Mouse (Mus musculus): ENCODE data around the gene Rorb.

Gene Rorb

DNA sequence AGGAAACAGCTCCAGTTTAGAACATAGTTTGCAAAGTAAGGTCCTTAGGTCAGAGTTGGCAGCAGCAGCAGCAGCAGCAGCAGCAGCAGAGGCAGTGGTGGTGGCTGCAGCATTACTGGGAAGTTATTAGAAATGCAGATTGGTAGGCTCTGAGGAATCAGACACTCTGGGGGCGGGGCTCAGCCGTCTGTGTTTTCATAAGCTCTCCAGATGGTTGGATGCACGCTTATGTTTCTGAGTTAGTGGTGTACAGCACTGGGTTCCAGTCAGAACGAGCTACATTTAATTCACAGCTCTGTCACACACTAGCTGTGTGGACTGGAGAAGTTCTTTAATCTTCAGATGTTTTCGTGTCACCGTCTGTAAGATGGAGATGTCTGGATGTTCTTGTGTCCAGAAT, 105.9 kb downstream of the Rorb start:
- in situ Hi-C loops (cut with MboI) = no loop called here

DNA sequence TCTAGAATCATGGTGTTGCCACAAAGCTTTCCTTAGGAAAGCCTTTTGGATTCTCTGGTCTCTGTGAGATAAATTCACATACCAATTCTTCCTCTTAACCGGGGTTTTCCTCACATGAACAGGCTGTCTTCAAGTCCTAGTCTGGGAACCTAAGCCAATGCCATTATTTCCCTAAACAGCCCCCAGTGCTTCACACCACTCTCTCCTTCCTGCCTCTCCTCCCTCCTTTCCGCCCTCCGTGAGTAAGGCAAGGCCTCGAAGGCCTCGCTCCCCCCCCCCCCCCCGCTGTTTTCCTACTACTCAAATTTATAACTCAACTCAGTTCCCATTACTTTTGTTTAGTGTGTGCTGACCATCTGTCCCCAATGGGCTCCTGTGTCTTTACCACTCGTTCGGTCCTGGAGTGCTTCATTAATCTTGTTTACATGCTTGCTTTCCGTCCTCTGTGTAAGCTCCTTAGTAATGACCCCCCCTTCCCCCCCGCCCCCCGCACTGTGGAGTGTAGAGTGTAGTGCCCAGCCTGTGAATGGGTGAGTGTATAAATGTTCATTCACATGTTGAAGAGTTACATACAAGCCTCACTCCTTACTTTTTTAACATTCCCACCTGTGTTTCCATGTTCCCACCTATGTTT, 106.9 kb downstream of the Rorb start:
- in situ Hi-C loops (cut with MboI) = no loop called here

DNA sequence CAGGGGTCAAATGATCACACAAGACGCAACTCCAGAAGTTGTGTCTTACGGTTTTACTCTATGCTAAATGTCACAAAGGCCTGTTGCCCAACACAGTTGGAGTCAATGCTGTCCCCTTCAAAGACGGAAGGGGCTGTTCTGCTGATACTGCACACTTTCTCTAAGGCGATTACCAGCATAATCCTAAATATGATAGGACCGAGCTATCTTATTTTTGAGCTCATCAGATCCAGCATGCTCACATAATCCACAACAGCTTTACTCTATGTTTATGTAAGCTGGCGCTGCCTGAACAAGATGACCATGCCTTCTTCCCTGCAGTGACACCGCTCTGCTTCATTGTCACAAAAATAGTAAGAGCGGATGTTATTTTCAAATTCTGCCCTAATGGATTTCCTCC, 112.0 kb downstream of the Rorb start:
- in situ Hi-C loops (cut with MboI) = no loop called here

DNA sequence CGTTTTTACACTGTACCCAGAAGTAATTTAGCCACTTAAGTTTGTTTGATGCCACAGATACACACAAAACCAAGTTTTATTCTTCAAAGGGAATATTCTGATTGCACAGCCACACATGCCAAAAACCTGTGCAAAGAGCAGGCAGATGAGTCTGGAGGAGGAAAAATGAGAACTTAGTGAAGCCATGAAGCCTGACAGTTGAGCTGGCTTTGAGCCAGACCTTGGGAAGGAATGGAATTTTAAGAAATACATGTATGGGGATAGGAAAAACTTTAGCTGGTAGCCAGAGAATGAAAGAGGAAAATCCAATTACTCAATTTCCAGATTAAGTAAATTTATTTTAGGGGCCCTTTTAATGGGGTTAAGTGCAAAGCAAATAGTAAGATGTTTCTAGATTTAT, 113.3 kb downstream of the Rorb start:
- in situ Hi-C loops (cut with MboI) = no loop called here

DNA sequence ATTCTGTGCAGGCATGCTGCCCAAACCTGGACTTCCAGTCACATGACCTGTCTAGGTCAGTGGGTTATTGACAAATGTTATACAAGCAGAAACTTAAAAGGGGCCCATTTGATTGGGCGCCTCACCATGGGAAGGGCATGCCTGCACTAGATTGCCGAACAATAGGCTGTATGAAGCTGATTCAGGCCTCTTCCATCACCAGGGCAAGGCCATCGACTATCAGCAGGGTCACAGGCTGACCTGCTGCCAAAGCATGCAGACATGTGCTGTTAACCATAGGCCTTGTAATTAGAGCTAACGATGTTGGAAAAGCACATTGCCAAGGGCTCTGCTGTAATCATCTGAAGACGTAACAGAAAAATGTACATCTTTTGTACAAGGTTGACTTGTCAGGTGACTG, 131.0 kb downstream of the Rorb start:
- in situ Hi-C loops (cut with MboI) = no loop called here

DNA sequence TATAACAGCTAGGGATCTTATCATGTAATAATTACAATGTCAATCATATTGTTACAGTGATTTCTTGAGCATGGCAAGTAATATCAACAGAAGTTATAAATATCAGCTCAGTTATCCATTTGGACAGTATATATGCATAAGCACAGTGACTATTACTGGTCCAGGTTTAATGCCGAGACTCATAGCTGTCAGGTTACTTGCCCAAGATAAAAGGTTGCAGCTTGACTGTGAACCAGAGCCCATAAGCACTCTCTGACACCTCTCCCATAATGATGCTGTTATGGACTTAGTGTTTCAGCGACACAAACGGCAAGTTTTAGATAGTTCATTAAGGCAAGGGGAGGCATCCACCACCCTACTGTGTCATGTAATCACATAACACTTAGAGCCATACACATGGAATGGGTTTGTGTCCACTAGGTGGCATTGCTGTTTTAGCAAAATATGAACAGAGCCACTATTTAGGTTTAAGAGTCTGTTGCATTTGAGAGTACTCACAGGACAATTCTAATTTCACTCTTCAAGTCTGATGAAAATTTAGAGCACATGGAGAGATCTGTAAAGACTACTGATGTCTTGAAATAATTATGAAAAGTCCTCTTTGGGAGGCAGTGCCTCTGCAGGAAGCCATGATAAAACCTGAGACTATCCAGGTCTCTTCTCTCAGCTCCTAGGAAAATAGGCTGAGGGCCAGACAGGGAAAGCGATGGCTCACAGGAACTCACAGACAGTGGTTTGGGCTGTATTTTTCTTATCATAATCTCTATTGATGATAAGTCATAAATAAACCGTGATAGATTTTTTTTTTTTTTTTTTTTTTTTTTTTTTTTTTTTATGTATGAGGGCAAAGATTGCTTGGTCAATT, 136.0 kb downstream of the Rorb start:
- in situ Hi-C loops (cut with MboI) = no loop called here

DNA sequence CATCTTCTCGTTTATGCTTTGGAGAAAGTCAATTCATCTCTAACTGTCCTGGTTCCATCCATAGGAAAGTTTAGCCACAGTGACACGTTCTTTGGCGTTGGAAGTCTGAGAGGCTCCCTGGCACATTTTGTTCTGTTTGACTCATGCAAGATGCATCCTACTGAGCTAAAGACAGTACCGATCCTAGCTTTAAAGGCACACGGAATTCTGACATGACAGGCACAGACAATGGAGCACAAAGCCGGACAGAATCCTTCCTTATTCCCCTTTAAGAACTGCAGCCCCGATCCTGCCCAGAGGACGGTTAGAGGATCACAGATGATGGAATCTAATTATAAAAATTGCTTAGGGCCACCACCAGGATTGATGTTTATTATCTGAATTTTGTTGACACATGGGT, 141.6 kb downstream of the Rorb start:
- in situ Hi-C loops (cut with MboI) = no loop called here

DNA sequence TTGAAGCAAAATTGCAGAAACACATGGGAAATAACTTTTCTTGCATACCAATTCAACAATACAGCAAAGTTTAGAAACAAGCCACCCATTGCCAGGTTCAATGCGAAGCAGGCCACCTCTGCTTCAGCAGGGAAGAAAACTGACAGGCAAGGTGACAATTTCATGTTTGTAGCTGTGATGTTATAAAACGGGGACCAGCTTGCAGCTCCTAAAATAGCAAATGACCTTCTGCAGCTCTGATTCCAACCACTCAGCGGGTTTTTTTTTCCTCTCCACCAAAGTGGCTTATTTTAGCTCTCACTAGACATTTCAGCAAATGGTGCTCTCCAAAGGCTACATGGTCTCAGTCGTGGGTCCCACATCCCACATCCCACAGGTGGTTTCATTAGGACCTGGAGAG, 143.7 kb downstream of the Rorb start:
- in situ Hi-C loops (cut with MboI) = no loop called here

DNA sequence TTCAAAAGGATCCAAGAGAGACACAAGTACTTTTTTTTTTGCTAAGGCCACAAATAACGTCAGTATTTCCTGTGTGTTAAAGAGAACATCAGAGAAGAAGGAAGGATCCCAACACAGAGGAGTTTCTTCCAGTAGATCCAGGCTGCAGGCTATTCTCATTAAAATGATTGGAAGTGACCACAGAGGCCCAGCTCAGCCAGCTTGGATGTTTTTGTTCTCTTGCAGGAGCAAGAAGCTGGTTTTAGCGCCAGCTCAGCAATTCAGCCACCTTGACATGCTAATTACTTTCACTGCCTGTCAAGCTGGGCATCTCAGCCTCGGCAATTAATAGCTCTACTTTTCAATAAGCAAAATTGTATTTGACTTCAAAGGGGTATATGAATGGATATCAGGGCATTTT, 151.1 kb downstream of the Rorb start:
- in situ Hi-C loops (cut with MboI) = no loop called here

DNA sequence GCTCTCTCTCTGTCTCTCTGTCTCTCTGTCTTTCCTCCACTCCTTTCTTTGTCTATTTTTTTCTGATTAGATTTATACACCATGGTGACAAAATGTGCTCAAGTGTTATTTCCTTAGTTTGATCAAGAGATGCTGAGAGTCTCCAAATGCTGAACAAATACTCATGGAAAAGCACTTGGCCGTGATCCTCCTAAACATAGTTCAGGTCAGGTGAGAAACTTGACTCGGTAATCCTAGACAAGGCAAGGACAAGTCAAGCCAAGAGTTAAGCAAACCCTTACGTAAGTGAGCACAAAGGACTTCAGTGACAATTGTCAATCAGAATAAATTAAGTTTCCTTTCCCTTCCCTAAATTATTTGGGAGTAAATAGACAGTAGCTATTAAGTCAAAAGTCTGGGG, 158.2 kb downstream of the Rorb start:
- in situ Hi-C loops (cut with MboI) = no loop called here

DNA sequence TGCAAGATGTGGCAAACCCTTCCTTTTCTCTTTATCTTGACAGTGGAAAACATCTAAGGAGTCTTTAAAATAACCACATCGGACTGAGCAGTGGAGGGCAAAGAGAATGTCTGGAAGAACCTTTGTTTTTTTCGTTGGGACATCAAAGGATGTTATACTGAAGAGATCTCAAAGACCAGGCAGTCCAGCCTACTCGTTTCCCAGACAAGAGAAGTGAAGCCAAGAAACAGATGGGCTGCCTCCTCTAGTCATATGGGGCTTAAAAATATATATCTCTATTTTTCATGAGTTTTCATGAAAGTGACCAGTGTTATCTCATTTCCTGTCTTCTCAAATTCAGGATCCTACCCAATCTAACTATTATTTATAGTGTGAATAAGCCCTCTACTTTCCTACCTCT, 163.8 kb downstream of the Rorb start:
- in situ Hi-C loops (cut with MboI) = no loop called here

DNA sequence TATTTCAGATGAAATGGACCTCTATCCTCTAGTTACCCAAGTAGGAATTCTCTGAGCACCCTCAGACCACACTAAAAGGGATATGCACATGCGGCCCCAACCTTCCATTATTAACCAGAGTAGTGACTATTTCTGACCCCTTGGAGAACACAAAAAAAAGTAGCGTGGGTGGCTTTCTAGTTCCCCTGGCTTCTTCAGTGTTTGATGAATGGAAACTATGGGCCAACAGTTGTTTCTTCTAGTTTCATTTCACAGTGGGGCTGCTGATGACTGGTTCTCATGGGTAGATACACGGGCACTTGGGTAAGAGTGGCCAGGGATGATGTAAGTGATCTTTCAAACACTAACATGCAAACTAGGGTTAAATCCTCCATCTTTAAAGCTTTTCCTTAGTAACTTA, 165.7 kb downstream of the Rorb start:
- in situ Hi-C loops (cut with MboI) = no loop called here

DNA sequence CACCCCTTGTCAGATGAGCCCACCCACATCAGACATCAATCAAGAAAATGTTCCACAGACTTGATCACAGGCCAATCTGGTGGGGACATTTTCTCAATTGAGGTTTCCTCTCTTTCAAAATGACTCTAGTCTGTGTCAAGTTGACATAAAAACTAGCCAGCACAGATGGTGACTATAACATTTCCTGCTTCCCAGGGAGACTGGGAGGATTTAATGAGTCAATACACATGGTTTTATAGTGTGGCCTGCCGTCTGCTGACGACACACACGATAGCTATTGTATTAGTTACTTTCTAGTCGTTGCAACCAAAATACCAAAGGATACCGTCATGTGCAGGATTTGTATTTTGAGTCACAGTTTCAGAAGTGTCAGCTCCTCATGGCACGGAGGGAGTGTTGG, 169.6 kb downstream of the Rorb start:
- in situ Hi-C loops (cut with MboI) = no loop called here

DNA sequence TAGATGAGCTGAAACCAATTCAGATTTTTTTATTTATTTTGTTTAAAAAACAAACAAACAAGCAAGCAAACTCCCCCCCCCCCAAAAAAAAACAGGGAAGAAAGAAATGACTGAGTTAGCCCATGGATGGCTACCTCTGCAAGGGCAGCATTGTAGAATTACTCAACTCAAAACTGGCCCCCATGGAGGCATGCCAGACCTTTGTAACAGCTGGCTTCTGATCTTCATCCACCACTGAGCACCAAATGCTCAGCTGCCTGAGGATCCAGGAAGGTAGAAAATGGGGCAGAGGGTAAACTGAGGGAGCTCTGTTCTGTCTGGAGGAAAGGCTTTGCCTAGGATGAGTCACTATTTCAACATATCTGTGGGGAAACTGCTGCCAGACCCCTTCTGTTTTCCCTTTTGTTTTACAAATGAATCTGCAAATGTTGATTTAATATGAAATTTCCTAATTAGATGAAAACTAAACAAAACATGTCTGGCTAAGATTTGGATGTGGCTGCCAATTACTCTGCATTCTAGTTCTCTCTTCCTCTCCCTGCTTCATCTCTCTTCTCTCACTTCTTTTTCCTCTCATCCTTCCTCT, 199.1 kb downstream of the Rorb start:
- in situ Hi-C loops (cut with MboI) = no loop called here

DNA sequence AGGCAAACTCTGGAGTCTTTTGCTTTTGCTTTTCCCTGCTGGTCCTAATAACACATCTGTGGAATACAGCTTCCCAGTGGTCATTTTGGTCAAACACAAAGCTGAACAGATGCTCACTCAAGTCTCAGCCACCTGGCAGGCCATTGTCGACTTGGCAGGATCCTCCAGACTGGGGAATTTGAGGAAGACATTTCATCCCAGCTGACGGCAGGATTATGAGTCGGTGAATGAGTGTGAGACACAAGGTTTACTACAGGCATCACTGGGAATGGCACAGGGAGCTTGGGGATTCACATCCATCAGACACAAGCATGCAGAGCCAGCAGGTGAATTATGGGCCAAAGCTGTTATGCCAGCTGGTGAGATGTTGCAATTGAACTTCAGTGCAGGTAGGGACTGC, 201.4 kb downstream of the Rorb start:
- in situ Hi-C loops (cut with MboI) = no loop called here

DNA sequence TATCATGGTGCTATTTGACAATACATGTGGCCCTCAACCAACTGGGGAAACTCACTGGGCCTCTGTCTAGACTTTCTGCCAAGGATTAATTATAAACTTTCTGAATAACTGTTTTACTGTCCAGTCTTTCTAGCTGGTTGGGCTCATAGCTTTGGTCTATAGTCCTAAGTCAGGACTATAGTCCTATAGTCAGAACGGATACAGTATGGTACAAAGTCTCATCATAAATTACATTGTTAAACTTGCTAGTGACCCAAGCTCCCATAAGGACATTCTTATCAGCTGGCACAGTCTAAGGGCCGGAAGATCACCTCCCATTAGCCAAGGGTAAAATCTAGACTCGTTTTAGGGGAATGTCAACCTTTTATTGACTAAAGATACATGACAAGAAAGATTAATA, 205.5 kb downstream of the Rorb start:
- in situ Hi-C loops (cut with MboI) = no loop called here

DNA sequence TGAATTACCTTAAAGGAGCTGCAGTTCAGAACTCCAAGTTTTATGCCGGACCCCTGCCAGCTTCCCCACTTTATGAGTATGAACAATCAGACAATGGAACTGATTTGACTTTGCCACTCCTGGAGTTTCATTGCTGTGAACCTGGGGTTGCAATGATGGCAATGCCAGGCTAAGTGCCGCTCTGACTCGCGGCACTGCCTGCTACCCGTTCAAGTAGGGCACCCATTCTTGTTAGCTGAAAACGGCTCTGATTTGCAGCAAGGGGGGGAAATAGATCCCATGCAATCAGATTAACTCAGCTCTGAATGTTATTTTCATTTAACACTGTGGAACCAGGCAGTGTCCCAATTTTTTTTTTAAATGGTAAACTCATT, 208.3 kb downstream of the Rorb start:
- in situ Hi-C loops (cut with MboI) = no loop called here

DNA sequence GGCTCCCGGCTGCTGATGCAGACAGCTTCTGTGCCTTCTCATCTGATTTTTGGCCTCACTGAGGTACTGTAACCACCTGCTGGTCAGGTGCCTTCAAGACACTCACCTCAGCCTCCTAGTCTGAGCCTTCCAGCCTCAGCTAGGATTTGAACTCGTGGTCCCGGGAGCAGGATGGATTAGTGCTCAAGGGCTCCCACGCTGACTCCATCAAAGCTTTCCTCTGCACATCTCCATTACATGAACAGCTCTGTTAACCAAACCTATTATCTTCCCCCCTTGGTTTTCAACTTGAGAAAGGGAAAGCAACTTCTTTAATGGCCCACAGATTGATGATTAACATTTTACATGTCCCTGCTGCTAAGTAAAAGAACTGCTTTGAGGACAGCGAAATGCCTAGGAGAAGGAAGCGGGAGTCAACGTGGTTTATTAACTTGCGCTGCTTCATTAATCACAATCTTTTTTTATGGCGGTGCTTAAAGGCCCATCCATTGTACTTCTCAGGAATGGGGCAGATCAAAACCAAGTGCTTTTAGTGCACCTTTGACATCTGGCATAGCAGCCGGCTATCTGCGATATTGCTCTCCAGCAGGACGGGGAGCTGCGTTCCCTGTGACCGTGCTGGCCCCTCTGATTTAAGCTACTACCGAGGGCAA, 208.8 kb downstream of the Rorb start:
- in situ Hi-C loops (cut with MboI) = no loop called here

DNA sequence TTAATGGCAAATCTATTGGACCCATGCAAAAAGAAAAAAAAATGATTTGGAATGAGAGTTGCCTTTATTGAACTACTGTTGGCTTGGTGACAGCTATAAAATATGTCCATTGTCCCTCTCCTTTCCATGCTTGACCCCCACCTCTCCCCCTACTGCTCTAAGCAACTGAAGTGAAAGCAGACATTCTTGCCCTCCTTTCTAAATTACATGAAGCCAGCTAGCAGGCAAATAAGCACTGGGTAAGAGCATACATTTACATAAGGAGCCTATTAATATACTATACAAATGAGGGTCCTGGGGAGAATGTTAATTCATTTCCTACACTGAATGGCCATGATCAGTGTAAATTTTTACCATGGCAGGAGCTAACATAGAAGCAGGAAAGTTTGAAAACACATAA, 212.8 kb downstream of the Rorb start:
- in situ Hi-C loops (cut with MboI) = no loop called here

DNA sequence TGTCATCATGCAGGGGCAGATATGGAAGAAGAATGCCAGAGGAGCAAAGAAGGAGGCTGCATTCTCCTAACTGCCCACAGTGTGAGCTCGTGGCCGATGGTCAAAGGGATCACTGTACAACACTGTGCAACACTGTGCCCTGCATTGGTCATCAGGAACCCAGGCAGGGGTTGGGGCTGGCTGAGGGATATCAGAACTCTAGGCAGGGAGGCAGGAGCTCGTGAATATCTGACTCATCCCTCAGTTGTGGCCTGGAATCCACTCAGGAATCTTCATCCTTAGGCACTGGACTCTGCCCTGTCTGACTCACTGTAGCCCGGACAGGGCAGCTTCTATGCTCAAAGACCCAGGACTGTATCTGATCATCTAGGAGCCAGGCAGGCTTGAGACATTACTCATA, 220.8 kb downstream of the Rorb start:
- in situ Hi-C loops (cut with MboI) = no loop called here

DNA sequence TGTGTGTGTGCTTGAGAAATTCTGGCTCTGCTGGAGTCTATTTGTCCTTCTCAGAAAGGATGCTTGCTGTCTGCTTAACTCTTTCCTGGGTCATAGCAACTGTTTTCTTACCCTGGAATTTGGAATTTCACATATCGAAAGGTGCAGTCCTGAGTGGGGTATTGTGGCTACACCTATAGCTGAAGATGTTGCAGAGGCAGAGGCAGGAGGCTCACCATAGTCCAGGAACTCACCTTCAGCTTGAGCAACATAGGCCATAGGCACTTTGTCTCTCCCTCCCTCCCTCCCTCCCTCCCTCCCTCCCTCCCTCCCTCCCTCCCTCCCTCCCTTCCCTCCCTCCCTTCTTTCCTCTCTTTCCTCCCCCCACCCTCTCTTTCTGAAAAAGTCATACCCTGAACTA, 221.4 kb downstream of the Rorb start:
- in situ Hi-C loops (cut with MboI) = no loop called here

DNA sequence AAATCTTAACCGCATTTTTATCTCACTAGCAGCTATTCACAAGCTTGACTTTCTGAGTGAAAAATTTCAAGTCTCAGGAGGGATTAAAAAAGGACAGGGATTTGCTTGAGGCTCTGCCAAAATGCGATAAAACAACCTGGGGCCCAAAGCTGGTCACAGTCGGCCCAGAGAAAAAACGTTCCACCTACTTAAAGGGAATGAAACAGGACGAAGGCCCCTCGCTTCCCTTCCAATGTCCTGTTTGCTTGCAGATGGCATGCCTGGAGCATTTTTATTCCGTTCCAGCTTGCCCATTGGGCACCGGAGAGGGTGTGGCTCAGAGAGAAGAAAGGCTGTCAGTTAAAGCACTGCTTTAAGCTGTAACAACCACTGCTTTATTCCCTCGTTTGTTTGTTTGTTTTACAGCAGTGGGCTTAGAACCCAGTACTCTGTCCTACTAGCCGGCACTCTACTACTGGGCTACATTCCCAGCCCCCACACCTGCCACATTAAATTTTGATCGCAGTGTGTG, 221.8 kb downstream of the Rorb start:
- in situ Hi-C loops (cut with MboI) = no loop called here

Measured in mature B cell (primary cell).